Mouse (Mus musculus): ENCODE results near the gene Kdm6b. TPM values are rescaled to one million over a fixed set of nuclear protein-coding genes. Genes with fewer than 3 reads are reported as not detected.

Gene Kdm6b
- polyA plus RNA-seq, 1 experiment from 2014 or later, result 17.6 TPM

- peaks cover 40% of the 10 kb centered on the region for H3K36me3 ChIP-seq (ENCODE audit: control insufficient read depth, insufficient read depth, low read length)
- no peak overlapping the region for H3K4me3 ChIP-seq (ENCODE audit: low read length)
- WGBS, result 18% methylated on average over 22 of the region's 22 CpGs
- no peaks in the 10 kb centered on the region for H3K27me3 ChIP-seq (replicated peaks; ENCODE audit: control insufficient read depth, insufficient read depth, low read length)
- no peak overlapping the region for H3K4me2 ChIP-seq (ENCODE audit: low read depth, low read length)
- peak; percentile 79 for ATAC-seq
- H3K27ac ChIP-seq (ENCODE audit: low read length), result peak overlapping the region; percentile 8; the same call in 1 of the 2 replicates
- H3K4me1 ChIP-seq (ENCODE audit: control insufficient read depth, insufficient read depth, low read length), result peaks cover 36% of the 10 kb centered on the region
- no peaks in the 10 kb centered on the region for H3K9me3 ChIP-seq (ENCODE audit: control insufficient read depth, low read length)
- H3K9ac ChIP-seq (ENCODE audit: low read depth, low read length), result peak overlapping the region; percentile 29; the same call in 1 of the 2 replicates
Measured at GRCm38 (mm10) chr11:69401210-69401637, 12.3 kb downstream of the Kdm6b start.

DNA sequence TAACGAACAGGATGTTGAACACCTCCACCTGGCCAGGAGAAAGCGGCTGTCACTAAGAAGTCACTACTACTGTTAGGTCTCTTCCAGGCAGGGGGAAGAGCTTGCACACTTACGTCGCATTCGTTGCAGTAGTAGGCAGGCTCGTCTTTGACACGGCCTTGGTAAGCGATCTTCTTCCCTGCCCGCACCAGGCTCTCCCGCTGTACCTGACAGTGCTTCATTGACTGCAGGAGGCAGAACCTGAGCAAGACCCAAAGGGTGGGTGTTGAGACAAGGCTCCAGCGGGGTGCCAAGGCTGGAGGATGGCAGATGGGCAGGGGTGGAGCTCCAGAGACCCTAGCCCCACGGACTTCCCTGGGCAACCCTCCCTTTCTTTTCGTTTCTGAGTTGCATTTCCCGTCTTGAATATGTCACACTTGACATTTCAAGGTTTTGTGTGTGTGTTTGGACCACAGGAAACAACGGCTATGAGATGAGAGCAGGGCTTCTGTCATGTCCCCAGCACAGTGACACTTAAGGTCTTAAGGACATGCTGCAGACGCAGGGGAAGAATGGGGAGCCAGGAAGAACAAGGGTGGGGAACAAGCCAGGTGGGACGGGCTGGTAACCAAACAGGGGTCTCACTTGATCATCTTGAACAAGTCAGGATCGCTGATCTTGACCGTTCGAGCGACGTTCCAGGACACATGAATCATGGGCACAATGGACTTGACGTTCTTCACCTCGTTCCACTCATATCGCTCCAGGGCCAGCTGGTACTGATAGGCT is 13.2 kb downstream of the Kdm6b start:
- no peak overlapping the region for H3K4me2 ChIP-seq (ENCODE audit: low read depth, low read length)
- no peak for ATAC-seq

DNA sequence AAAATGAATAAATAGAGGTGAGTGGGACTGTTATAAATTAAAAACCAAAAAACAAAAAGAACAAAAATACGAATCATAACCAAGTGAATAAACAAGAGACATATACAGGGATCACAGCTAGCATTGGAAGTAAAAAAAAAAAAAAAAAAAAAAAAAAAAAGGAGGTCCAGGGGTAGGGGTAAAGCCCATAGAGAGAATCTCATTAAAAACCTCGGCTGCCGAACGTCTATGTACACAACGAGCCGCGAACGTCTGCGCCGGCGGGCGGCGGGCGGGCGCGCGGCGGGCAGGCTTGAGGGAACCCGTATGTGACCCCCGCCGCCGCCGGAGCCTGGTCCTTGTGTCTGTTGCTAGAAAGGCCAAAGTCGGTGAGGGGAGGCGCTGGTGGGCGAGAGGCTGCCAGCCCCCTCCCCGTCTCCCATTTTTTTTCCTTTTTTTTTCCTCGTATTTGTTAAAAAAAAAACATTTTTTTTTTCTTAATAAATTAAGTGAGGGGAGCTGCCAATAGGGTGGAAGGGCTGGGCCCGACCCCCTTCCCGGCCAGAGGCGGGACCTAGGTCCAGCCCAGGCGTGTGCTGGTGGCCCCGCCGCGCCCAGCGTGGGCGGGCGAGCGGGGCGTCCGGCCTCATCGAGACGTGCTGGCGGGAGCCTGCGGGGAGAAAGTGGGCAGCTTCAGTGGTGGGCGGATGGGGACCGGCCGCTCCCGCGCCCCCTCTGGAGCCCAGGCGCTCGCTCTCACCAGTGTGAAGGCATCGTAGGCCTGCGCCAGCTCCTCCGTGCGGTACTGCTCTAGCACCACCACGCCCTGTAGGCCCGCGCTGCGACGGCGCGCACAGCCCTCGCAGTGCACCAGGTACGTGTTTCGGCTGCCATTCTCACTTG is 14.0 kb downstream of the Kdm6b start:
- H3K27ac ChIP-seq (ENCODE audit: low read length), result no peak overlapping the region
- no peaks in the 10 kb centered on the region for H3K9me3 ChIP-seq (ENCODE audit: control insufficient read depth, low read length)
- H3K4me3 ChIP-seq (ENCODE audit: low read length), result no peak overlapping the region; the same call in 1 of the 2 replicates
- H3K9ac ChIP-seq (ENCODE audit: low read depth, low read length), result peak overlapping the region; percentile 47; the same call in 1 of the 2 replicates
- H3K36me3 ChIP-seq (ENCODE audit: control insufficient read depth, insufficient read depth, low read length), result peaks cover 27% of the 10 kb centered on the region
- H3K27me3 ChIP-seq (replicated peaks; ENCODE audit: control insufficient read depth, insufficient read depth, low read length), result no peaks in the 10 kb centered on the region
- peaks cover 36% of the 10 kb centered on the region for H3K4me1 ChIP-seq (ENCODE audit: control insufficient read depth, insufficient read depth, low read length)
- 43% methylated on average over 66 of the region's 66 CpGs for WGBS
- no peak overlapping the region for H3K4me2 ChIP-seq (ENCODE audit: low read depth, low read length)
- ATAC-seq, result no peak

More for the DNA sequence above, 13.2 kb downstream of the Kdm6b start:
- Histone ChIP-seq H3K4me1 (ENCODE audit: control insufficient read depth, insufficient read depth, low read length) (peaks cover 36% of the 10 kb centered on the region), H3K27ac (ENCODE audit: low read length) (no peak overlapping the region), H3K4me3 (ENCODE audit: low read length) (no peak overlapping the region; the same call in 1 of the 2 replicates), H3K9me3 (ENCODE audit: control insufficient read depth, low read length) (no peaks in the 10 kb centered on the region), H3K27me3 (replicated peaks; ENCODE audit: control insufficient read depth, insufficient read depth, low read length) (no peaks in the 10 kb centered on the region), H3K36me3 (ENCODE audit: control insufficient read depth, insufficient read depth, low read length) (peaks cover 31% of the 10 kb centered on the region), H3K9ac (ENCODE audit: low read depth, low read length) (0 out of 2 replicates have a peak overlapping the region, but pooled peaks have one; percentile 47)
- WGBS, result 75% methylated on average over 25 of the region's 25 CpGs

DNA sequence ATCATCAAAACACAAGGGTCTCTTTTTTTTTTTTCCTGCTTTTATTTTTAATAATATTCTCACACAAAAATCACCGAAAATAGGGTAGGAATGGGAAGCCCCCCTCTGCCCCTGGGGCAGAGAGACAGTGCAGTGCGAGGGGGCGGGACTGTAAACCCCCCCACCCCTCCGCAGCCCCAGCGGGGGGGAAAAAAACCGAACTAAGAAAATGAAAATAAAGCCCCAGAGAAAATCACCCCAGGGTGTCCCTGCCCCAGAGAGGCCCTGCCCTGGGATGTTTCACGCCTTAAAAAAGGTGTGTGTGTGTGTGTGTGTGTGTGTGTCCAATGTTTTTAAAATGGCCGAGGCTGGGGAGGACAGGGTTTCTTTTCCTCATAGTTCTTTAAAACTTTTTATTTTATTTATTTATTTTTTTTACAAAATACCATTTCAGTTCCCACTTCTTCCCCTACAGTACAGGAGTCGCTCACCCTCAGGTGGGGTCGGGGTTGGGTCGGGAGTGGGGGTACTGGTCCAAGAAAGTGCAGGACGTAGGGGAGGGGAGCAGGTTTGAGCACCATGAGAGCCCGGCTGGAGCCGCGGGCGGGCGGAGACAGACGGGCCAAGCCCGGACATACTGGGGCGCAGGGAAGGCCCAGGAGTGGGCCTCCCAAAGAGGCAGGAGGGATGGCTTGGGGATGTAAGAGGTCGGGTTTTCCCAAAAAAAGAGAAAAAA is 14.8 kb downstream of the Kdm6b start:
- Histone ChIP-seq H3K4me3 (ENCODE audit: low read length) (peak overlapping the region; percentile 30), H3K4me2 (ENCODE audit: low read depth, low read length) (peak overlapping the region; percentile 7; the same call in 1 of the 2 replicates), H3K9me3 (ENCODE audit: control insufficient read depth, low read length) (no peaks in the 10 kb centered on the region), H3K36me3 (ENCODE audit: control insufficient read depth, insufficient read depth, low read length) (peaks cover 19% of the 10 kb centered on the region), H3K27me3 (replicated peaks; ENCODE audit: control insufficient read depth, insufficient read depth, low read length) (no peaks in the 10 kb centered on the region), H3K9ac (ENCODE audit: low read depth, low read length) (peak overlapping the region; percentile 58), H3K27ac (ENCODE audit: low read length) (peak overlapping the region; percentile 24; the same call in 1 of the 2 replicates), H3K4me1 (ENCODE audit: control insufficient read depth, insufficient read depth, low read length) (peaks cover 36% of the 10 kb centered on the region)
- 38% methylated on average over 21 of the region's 21 CpGs for WGBS
- ATAC-seq, result no peak

GRCm38 (mm10) chr11:69398059-69398458 is 15.4 kb downstream of the Kdm6b start, which contains the start of gene Tmem88:
Gene Tmem88 (minus strand): TSS chr11:69398234.
- Histone ChIP-seq H3K4me1 (ENCODE audit: control insufficient read depth, insufficient read depth, low read length) (peaks cover 36% of the 10 kb centered on the region), H3K9me3 (ENCODE audit: control insufficient read depth, low read length) (no peaks in the 10 kb centered on the region), H3K36me3 (ENCODE audit: control insufficient read depth, insufficient read depth, low read length) (peaks cover 14% of the 10 kb centered on the region), H3K27ac (ENCODE audit: low read length) (peak within 1 kb of the TSS; percentile 49), H3K9ac (ENCODE audit: low read depth, low read length) (peak within 1 kb of the TSS; percentile 58), H3K4me2 (ENCODE audit: low read depth, low read length) (peak within 1 kb of the TSS; percentile 7), H3K4me3 (ENCODE audit: low read length) (peak within 1 kb of the TSS; percentile 69), H3K27me3 (replicated peaks; ENCODE audit: control insufficient read depth, insufficient read depth, low read length) (no peaks in the 10 kb centered on the region)
- no peak for ATAC-seq
- WGBS, result 27% methylated on average over 16 of the region's 16 CpGs

- no peak for ATAC-seq
- H3K4me1 ChIP-seq (ENCODE audit: control insufficient read depth, insufficient read depth, low read length), result peaks cover 36% of the 10 kb centered on the region
- peak overlapping the region; percentile 58 for H3K9ac ChIP-seq (ENCODE audit: low read depth, low read length)
- H3K27ac ChIP-seq (ENCODE audit: low read length), result peak overlapping the region; percentile 49
- 31% methylated on average over 24 of the region's 24 CpGs for WGBS
- H3K4me2 ChIP-seq (ENCODE audit: low read depth, low read length), result peak overlapping the region; percentile 7
- no peaks in the 10 kb centered on the region for H3K9me3 ChIP-seq (ENCODE audit: control insufficient read depth, low read length)
- no peaks in the 10 kb centered on the region for H3K27me3 ChIP-seq (replicated peaks; ENCODE audit: control insufficient read depth, insufficient read depth, low read length)
- H3K4me3 ChIP-seq (ENCODE audit: low read length), result peak overlapping the region; percentile 30
- peaks cover 14% of the 10 kb centered on the region for H3K36me3 ChIP-seq (ENCODE audit: control insufficient read depth, insufficient read depth, low read length)
Measured at GRCm38 (mm10) chr11:69397581-69398057, 15.9 kb downstream of the Kdm6b start.

DNA sequence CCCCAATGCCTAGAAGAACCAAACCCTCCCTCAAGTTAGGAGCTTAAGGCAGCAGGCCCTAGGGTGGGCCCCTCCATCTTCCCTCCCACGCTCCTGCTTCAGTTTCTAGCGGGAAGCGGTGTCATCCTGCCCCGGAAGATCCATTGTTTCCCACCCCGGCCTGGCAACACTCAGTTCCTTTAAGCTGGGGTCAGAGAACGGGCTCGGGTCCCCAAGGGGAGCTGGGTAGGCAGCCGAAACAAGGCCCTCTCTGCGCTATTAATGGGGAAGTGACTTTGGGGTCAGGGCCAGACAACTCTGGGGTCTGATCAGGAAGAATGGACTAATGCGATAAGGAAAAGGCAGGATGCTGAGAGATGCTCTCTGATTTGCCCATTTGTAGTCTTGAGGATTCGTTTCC is 16.7 kb downstream of the Kdm6b start:
- 32% methylated on average over 11 of the region's 11 CpGs for WGBS
- H3K4me1 ChIP-seq (ENCODE audit: control insufficient read depth, insufficient read depth, low read length), result peaks cover 36% of the 10 kb centered on the region
- no peaks in the 10 kb centered on the region for H3K9me3 ChIP-seq (ENCODE audit: control insufficient read depth, low read length)
- peak overlapping the region; percentile 98 for H3K27ac ChIP-seq (ENCODE audit: low read length)
- ATAC-seq, result no peak
- H3K4me2 ChIP-seq (ENCODE audit: low read depth, low read length), result peak overlapping the region; percentile 71
- H3K4me3 ChIP-seq (ENCODE audit: low read length), result peak overlapping the region; percentile 69
- peaks cover 10% of the 10 kb centered on the region for H3K36me3 ChIP-seq (ENCODE audit: control insufficient read depth, insufficient read depth, low read length)
- H3K27me3 ChIP-seq (replicated peaks; ENCODE audit: control insufficient read depth, insufficient read depth, low read length), result no peaks in the 10 kb centered on the region
- peak overlapping the region; percentile 93 for H3K9ac ChIP-seq (ENCODE audit: low read depth, low read length)

GRCm38 (mm10) chr11:69395634-69396373 is 17.7 kb downstream of the Kdm6b start:
- ATAC-seq, result peak; percentile 92
- 0% methylated on average over 48 of the region's 48 CpGs for WGBS
- H3K36me3 ChIP-seq (ENCODE audit: control insufficient read depth, insufficient read depth, low read length), result peaks cover 5% of the 10 kb centered on the region

More at GRCm38 (mm10) chr11:69395634-69396373, 17.7 kb downstream of the Kdm6b start:
- H3K27me3 ChIP-seq (replicated peaks; ENCODE audit: control insufficient read depth, insufficient read depth, low read length), result no peaks in the 10 kb centered on the region
- H3K4me2 ChIP-seq (ENCODE audit: low read depth, low read length), result peak overlapping the region; percentile 74
- peak overlapping the region; percentile 93 for H3K9ac ChIP-seq (ENCODE audit: low read depth, low read length)
- peak overlapping the region; percentile 98 for H3K27ac ChIP-seq (ENCODE audit: low read length)
- peak overlapping the region; percentile 69 for H3K4me3 ChIP-seq (ENCODE audit: low read length)
- peaks cover 29% of the 10 kb centered on the region for H3K4me1 ChIP-seq (ENCODE audit: control insufficient read depth, insufficient read depth, low read length)
- no peaks in the 10 kb centered on the region for H3K9me3 ChIP-seq (ENCODE audit: control insufficient read depth, low read length)

Data from intestine, embryonic 16.5 days (tissue).